Mouse (Mus musculus): ENCODE measurements around the gene Ulk3.

DNA sequence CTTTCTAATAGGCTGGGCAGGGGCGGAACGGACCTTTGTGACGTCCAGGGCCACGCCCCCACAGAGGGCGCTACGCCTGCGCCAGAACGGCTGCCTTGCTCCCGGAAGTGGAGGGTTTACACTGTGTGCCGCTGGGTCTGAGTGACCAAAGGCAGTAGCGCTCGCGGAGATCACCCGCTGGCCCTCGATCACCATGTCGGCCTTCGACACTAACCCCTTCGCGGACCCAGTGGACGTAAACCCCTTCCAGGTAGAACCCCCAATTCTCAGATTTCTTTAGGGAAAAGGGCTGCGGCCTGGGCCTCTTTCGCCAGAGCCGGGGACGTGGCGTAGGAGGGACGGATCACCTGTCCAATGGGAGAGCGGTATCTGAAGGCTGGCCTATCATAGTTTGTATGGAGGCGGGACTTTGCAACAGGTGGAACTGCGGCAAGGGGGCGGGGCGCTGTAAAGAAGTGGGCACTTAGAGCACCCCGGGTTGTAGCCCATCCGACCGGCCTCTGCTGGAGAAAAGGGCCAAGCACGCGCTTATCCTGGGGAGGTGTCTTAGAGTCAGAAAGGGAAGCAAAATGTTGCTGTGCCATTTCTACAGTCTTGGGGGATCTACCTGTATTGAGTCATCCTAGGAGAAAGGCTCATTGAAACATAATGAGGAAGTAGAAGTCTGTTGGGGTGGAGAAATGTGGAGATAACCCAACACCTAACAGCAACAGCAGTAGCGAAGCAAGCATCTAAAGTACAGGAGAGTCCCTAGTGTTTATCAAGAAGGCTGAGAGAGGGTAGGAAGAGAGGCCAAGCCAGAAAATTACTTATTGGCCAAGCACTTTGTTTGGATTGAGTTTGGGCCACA, 28.2 kb upstream of the Ulk3 start, which contains the start of gene Scamp2:
- TF ChIP-seq POLR2A (IDR thresholded peaks at IDR 0.05; ENCODE audit: borderline replicate concordance, extremely low read depth, low read depth, low read length) (peak; percentile 94), CTCF (IDR thresholded peaks at IDR 0.05; ENCODE audit: insufficient read depth, low read length) (no peak)
